Mouse (Mus musculus) hindbrain, embryonic 12.5 days (tissue): ENCODE data around the gene St6galnac5. TPM values are rescaled to one million over a fixed set of nuclear protein-coding genes. Genes with fewer than 3 reads are reported as not detected.

Experiments
- ATAC-seq: fragments of 200-750 bp; cut with Nextera tagmentation; 2 replicates; pipeline ENCODE4 v1.8.0; 2017; ENCODE audit warnings: moderate TSS enrichment; ENCODE audit not compliant: low FRiP score
- H3K27ac ChIP-seq: fragments of 300-500 bp; sonication (generic); 2 replicates; pipeline ENCODE4 v1.5.1; 2016; ENCODE audit warnings: mild to moderate bottlenecking
- H3K27me3 ChIP-seq: fragments of 300-500 bp; sonication (generic); 2 replicates; pipeline ENCODE4 v1.6.1; 2016; ENCODE audit warnings: mild to moderate bottlenecking
- H3K36me3 ChIP-seq: fragments of 300-500 bp; sonication (generic); 2 replicates; pipeline ENCODE4 v1.6.1; 2016; ENCODE audit warnings: mild to moderate bottlenecking
- H3K4me1 ChIP-seq: fragments of 300-500 bp; sonication (generic); 2 replicates; pipeline ENCODE4 v1.6.1; 2016
- H3K4me2 ChIP-seq: fragments of 300-500 bp; sonication (generic); replicated peaks from 2 replicates; pipeline ENCODE4 v1.6.1; 2016; ENCODE audit warnings: mild to moderate bottlenecking
- H3K4me3 ChIP-seq: fragments of 300-500 bp; sonication (generic); 2 replicates; pipeline ENCODE4 v1.5.1; 2016; ENCODE audit warnings: mild to moderate bottlenecking
- H3K9ac ChIP-seq: fragments of 300-500 bp; sonication (generic); 2 replicates; pipeline ENCODE4 v1.6.1; 2016; ENCODE audit warnings: mild to moderate bottlenecking, moderate library complexity
- H3K9me3 ChIP-seq: fragments of 300-500 bp; sonication (generic); replicated peaks from 2 replicates; pipeline ENCODE4 v1.6.1; 2016; ENCODE audit warnings: mild to moderate bottlenecking
- WGBS: fragments of 180-500 bp; shearing (Covaris S2); methylation state at CpG from one replicate; pipeline ENCODE4 v1.1.7; 2016; 5-methylcytosine and 5-hydroxymethylcytosine counted together
- polyA plus RNA-seq: library from polyadenylated mRNA; unstranded; fragments of >200 nt; fragmentation: Nextera tagmentation; extraction: Ambion mirVana; gene quantifications from 2 replicates; pipeline ENCODE4 v1.2.1, GENCODE M21; 2016

Gene St6galnac5
- polyA plus RNA-seq, 1 experiment from 2014 or later: 8.4 TPM

DNA sequence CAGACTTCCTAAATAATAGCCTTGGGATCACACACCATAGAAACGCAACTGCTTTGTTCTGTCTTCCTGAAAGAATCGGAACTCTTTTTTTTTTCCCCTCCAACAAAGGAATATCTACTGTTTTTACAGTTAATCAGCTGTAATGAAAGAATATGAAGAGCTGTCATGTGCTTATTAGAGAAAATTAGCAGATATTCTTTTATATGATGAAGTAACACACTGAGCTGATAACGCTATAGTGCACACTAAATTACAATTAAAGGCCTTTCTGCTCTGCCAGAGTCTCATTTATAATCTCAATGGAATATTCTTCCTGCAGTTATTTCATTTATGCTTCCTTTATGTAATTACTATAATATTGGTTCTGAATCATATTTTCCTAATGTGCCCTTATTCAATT is 139.4 kb downstream of the St6galnac5 start:
- no peak overlapping the region for H3K4me3 ChIP-seq
- H3K4me1 ChIP-seq: peaks cover 16% of the 10 kb centered on the region; the same call in 1 of the 2 replicates
- H3K9me3 ChIP-seq: no peaks in the 10 kb centered on the region
- no peak for ATAC-seq
- no peaks in the 10 kb centered on the region for H3K36me3 ChIP-seq
- no peak overlapping the region for H3K27ac ChIP-seq
- H3K27me3 ChIP-seq: no peaks in the 10 kb centered on the region
- WGBS: 76% methylated on average over 3 of the region's 3 CpGs
- H3K9ac ChIP-seq: no peak overlapping the region
- H3K4me2 ChIP-seq: no peak overlapping the region

DNA sequence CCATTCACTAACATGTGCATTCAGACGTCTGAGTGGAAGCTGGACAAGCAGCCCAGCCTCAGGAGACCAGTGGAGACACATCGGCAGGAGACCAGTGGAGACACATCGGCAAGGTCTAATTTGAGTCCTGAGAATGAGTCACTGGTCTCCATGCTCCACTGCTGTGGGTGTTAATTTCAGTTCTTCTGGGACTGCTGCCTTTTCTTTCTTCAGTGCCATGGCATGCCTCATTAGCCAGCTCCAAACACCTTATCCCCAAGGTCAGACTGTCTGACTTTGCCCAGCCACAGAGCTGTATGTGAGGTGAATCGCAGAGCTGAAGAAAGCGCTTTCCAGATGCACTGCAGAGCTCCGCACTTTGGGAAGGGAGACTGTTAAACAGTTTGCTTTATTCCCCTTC is 140.8 kb downstream of the St6galnac5 start:
- Histone ChIP-seq H3K27me3 (no peaks in the 10 kb centered on the region), H3K36me3 (no peaks in the 10 kb centered on the region), H3K4me2 (no peak overlapping the region), H3K27ac (no peak overlapping the region), H3K4me3 (no peak overlapping the region), H3K9ac (no peak overlapping the region), H3K4me1 (peaks cover 16% of the 10 kb centered on the region; the same call in 1 of the 2 replicates), H3K9me3 (no peaks in the 10 kb centered on the region)
- no peak for ATAC-seq
- 75% methylated on average over 6 of the region's 6 CpGs for WGBS

DNA sequence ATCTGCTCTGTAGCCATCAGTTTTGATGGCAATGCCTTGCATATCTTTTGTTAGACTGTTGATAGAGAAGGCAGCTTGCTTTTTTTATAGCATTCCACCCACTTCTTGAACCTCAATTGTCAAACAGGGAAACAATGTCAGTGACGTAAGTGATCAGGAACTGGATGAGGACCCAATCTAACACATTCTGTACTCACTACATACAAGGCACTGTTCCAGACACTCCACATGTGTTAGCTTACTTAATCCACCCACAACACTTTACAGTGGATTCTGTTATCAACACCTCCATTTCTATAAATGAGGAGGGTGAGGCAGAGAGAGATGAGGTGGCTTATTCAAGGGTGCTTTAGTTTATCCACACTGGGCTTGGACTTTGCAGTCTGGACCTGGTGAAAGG is 144.1 kb downstream of the St6galnac5 start:
- no peaks in the 10 kb centered on the region for H3K27me3 ChIP-seq
- H3K36me3 ChIP-seq: no peaks in the 10 kb centered on the region
- H3K9ac ChIP-seq: no peak overlapping the region
- H3K27ac ChIP-seq: no peak overlapping the region
- peaks cover 3% of the 10 kb centered on the region; the same call in 1 of the 2 replicates for H3K9me3 ChIP-seq
- WGBS: 83% methylated on average over 1 of the region's 1 CpGs
- peaks cover 14% of the 10 kb centered on the region; the same call in 1 of the 2 replicates for H3K4me1 ChIP-seq
- no peak overlapping the region for H3K4me3 ChIP-seq
- no peak for ATAC-seq
- no peak overlapping the region for H3K4me2 ChIP-seq

DNA sequence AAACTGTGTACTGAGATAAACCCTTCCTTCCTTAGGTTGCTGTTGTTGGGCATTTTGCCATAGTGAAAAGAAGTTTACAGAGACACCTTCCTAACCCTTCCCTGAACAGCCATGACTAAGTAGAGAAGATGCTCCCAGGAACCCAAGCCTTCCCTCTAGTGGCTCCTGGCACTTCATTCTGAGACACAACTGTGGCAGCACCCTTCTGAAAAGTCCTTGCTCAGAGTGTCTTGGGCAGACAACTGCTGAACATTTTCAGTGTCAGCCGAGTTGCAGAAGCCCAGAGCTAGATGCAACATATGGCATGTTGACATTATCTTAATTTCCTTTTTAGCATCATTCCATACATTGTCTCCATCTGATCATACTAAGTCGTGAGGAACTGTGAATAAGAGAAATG is 144.6 kb downstream of the St6galnac5 start:
- WGBS: 69% methylated on average over 2 of the region's 2 CpGs
- ATAC-seq: no peak
- H3K4me3 ChIP-seq: no peak overlapping the region

DNA sequence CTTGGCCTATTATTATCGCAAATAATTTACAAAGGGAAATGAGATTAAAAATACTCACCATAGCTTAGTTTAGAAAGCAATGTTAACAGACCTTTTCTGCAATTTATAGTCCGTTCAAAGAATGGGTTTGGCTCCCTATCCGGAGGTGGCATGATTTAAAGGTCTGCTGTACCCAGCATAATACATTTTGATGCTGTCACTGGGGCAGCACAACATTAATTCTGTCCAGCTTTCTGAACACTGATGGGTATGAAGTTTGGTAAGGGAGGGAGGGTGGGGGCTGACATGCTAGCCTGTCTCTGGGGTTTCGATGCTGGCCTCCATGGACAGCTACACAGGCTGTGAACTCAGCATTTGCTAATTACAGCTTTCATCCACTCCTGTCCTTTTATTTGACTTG is 149.6 kb downstream of the St6galnac5 start:
- H3K27me3 ChIP-seq: no peaks in the 10 kb centered on the region
- peaks cover 13% of the 10 kb centered on the region; the same call in 1 of the 2 replicates for H3K4me1 ChIP-seq
- H3K4me3 ChIP-seq: no peak overlapping the region
- no peak overlapping the region for H3K4me2 ChIP-seq
- no peaks in the 10 kb centered on the region for H3K36me3 ChIP-seq
- 84% methylated on average over 4 of the region's 4 CpGs for WGBS
- no peak overlapping the region for H3K27ac ChIP-seq
- no peak overlapping the region for H3K9ac ChIP-seq
- ATAC-seq: no peak
- H3K9me3 ChIP-seq: peaks cover 3% of the 10 kb centered on the region; the same call in 1 of the 2 replicates

More for the DNA sequence above, 144.6 kb downstream of the St6galnac5 start:
- no peak overlapping the region for H3K27ac ChIP-seq
- no peaks in the 10 kb centered on the region for H3K27me3 ChIP-seq
- H3K4me1 ChIP-seq: peaks cover 14% of the 10 kb centered on the region; the same call in 1 of the 2 replicates
- no peak overlapping the region for H3K4me2 ChIP-seq
- H3K9me3 ChIP-seq: peaks cover 3% of the 10 kb centered on the region; the same call in 1 of the 2 replicates
- no peak overlapping the region for H3K9ac ChIP-seq
- H3K36me3 ChIP-seq: no peaks in the 10 kb centered on the region

DNA sequence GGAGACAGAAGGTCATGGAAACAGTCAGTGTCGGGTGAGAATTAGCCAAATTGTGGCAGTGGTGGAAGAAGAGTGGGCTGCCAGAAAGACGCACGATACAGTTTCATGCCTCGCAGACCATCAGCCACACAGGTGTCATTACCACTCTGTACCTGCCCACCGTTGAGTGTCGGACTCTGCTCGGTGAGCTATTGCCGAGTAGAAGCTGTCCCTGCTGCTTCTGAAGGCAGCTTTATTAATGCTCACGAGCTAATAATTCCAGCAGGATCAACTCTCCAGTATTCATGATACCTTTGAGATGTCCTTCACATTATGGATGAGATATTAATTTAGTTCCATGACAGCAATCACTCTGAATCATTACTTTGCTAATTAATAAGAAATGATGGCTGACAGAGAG is 150.1 kb downstream of the St6galnac5 start:
- no peaks in the 10 kb centered on the region for H3K27me3 ChIP-seq
- ATAC-seq: no peak
- H3K4me2 ChIP-seq: no peak overlapping the region
- H3K4me3 ChIP-seq: no peak overlapping the region
- peaks cover 3% of the 10 kb centered on the region; the same call in 1 of the 2 replicates for H3K9me3 ChIP-seq
- H3K4me1 ChIP-seq: peaks cover 13% of the 10 kb centered on the region; the same call in 1 of the 2 replicates
- H3K36me3 ChIP-seq: no peaks in the 10 kb centered on the region
- WGBS: 80% methylated on average over 9 of the region's 9 CpGs
- no peak overlapping the region for H3K9ac ChIP-seq
- no peak overlapping the region for H3K27ac ChIP-seq

DNA sequence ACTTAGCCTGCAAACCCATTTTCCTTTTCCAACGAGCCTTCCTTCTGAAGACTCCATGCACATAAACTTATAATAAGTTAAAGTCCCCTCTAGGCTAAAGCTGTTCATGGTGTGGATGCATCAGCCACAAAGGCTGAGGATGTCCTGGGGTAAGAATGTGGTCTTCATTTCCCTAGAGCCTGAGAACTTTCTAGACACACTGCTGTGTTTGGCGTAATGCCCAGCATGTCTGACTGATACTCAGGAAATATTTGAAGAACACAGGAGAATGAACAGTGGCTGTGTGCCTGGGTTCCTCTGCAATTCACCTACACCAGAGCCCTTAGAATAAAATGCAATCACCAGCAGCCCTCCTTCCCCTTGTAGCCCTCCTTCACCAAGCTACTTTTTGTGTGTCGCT is 150.7 kb downstream of the St6galnac5 start:
- no peaks in the 10 kb centered on the region for H3K36me3 ChIP-seq
- H3K27ac ChIP-seq: no peak overlapping the region
- H3K9me3 ChIP-seq: peaks cover 3% of the 10 kb centered on the region; the same call in 1 of the 2 replicates
- WGBS: 76% methylated on average over 3 of the region's 3 CpGs
- H3K4me3 ChIP-seq: no peak overlapping the region
- peaks cover 13% of the 10 kb centered on the region; the same call in 1 of the 2 replicates for H3K4me1 ChIP-seq
- no peak for ATAC-seq
- no peaks in the 10 kb centered on the region for H3K27me3 ChIP-seq
- H3K9ac ChIP-seq: no peak overlapping the region
- no peak overlapping the region for H3K4me2 ChIP-seq

DNA sequence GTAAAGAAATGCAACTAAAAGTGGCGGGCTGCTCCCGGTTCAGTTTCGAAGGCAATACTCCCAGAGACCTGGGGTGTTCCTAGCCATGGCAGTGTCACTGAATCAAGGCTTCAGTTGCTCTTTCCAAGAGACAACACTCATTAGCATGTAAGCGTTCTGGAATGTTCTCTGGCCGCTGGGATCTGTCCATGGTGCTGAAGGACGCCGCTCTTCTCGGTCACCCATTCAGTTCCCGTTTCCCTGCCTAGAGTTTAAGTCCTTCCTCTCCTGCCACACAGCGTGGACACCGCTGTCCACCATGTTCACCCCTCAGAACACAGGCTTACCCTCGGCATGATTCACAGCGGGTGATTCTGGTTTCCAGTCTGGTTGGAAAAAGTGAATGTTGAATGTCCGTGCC is 160.8 kb downstream of the St6galnac5 start:
- Histone ChIP-seq H3K36me3 (no peaks in the 10 kb centered on the region), H3K4me1 (no peaks in the 10 kb centered on the region), H3K4me3 (no peak overlapping the region), H3K9me3 (no peaks in the 10 kb centered on the region), H3K27ac (no peak overlapping the region), H3K9ac (no peak overlapping the region), H3K4me2 (no peak overlapping the region), H3K27me3 (no peaks in the 10 kb centered on the region)
- no peak for ATAC-seq
- WGBS: 70% methylated on average over 14 of the region's 14 CpGs

DNA sequence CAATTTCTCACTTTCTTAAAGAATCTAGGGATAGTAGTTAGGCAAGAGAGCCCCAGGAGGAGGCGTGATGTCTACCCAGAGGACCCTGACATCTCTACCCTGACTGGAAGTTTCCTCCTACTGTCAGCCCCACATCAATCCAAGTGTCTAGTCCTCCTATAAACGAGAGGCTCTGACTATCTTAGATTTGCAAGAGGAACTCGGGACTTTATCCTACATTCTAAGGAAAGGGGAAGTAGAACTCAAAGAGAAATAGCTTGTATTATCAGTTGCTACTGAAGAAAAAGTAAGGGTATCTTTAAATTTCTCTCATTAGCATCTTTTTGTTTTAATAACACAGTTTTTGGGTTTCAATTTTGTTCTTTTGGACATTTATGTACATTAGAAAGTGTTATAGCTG is 161.6 kb downstream of the St6galnac5 start:
- no peak overlapping the region for H3K4me2 ChIP-seq
- H3K9me3 ChIP-seq: no peaks in the 10 kb centered on the region
- H3K9ac ChIP-seq: no peak overlapping the region
- whole genome bisulfite sequencing: 80% methylated on average over 3 of the region's 3 CpGs
- no peak for ATAC-seq
- no peak overlapping the region for H3K4me3 ChIP-seq
- H3K27me3 ChIP-seq: no peaks in the 10 kb centered on the region
- H3K4me1 ChIP-seq: no peaks in the 10 kb centered on the region
- H3K27ac ChIP-seq: no peak overlapping the region
- H3K36me3 ChIP-seq: no peaks in the 10 kb centered on the region

DNA sequence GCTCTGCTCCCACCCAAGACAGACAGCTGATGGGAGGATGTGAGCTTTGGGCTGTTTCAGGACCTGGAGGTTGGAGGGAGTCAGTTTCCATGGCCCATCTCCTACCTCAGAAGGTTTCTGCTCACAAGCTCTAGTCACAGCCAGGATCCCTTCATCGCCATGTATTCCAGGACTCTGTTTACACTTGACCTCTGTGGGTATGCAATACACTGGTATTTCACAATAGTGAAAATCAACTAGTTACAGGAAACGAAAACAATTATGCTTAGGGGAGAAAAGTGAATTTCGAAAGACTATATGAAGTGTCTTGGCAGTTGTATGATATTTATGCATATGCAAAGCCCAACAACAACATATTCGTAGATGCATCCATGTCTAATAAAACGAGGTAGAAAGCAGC is 166.9 kb downstream of the St6galnac5 start:
- no peaks in the 10 kb centered on the region for H3K9me3 ChIP-seq
- H3K4me3 ChIP-seq: no peak overlapping the region
- ATAC-seq: no peak
- H3K36me3 ChIP-seq: no peaks in the 10 kb centered on the region
- no peak overlapping the region for H3K4me2 ChIP-seq
- no peak overlapping the region for H3K9ac ChIP-seq
- 86% methylated on average over 5 of the region's 5 CpGs for WGBS
- no peaks in the 10 kb centered on the region for H3K27me3 ChIP-seq
- H3K27ac ChIP-seq: no peak overlapping the region
- H3K4me1 ChIP-seq: no peaks in the 10 kb centered on the region

DNA sequence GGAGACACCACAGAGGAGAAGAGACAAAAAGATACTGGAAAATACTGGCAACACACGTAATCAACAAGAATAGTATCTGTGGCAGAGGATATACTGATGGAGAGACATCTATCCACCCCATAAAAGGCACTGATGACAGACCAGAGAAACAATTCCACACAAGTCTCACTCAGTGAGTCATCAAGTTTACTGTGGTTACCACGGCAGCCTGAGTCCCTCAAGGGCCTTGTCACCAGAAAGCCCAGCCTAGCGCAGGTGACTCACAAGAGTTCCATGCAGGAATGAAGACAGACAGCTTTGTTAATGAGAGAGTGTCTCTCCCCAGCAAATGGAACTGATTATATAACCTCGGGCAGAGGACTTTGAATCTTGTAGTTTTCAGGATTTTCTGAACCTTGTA is 168.1 kb downstream of the St6galnac5 start:
- Histone ChIP-seq H3K4me1 (no peaks in the 10 kb centered on the region), H3K9ac (no peak overlapping the region), H3K27me3 (no peaks in the 10 kb centered on the region), H3K4me3 (no peak overlapping the region), H3K9me3 (no peaks in the 10 kb centered on the region), H3K4me2 (no peak overlapping the region), H3K27ac (no peak overlapping the region), H3K36me3 (no peaks in the 10 kb centered on the region)
- no peak for ATAC-seq
- WGBS: 86% methylated on average over 4 of the region's 4 CpGs

DNA sequence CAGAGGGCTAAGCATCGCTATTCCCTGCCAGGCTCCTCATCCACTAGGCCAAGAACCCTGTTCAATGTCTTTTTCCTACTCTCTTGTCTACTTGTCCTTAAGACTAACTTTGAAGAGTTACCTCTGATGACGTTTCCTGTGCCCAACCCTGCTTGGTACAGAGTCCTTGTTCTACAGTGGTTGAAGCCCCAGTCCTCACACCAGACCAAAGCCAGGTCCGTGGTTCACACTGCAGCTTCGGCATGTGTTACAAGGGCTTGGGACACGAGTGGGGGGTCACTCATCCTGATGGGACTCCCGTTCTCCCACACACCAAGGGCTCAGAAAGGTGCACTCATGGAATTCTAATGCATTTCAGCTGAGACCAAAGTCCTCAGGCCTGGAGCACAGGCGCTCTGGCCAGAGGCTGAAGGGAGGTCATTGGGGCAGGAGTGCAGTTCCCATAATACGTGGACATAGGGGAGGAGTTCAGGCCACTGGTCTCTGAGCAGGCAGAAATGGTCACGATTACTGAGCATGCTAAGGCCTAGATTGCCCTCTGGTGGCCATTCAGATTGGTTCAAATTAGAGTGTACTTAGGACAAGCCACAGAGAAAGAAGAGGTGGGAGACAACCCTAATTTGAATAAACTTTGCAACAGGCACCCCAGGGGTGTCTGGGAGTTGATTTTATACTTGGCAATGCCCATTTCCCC is 182.2 kb downstream of the St6galnac5 start:
- H3K9me3 ChIP-seq: no peaks in the 10 kb centered on the region
- H3K27me3 ChIP-seq: no peaks in the 10 kb centered on the region
- ATAC-seq: no peak
- peaks cover 3% of the 10 kb centered on the region; the same call in 1 of the 2 replicates for H3K4me1 ChIP-seq
- H3K4me3 ChIP-seq: no peak overlapping the region
- H3K36me3 ChIP-seq: no peaks in the 10 kb centered on the region
- WGBS: 81% methylated on average over 9 of the region's 9 CpGs
- H3K4me2 ChIP-seq: no peak overlapping the region
- no peak overlapping the region for H3K27ac ChIP-seq
- H3K9ac ChIP-seq: no peak overlapping the region

DNA sequence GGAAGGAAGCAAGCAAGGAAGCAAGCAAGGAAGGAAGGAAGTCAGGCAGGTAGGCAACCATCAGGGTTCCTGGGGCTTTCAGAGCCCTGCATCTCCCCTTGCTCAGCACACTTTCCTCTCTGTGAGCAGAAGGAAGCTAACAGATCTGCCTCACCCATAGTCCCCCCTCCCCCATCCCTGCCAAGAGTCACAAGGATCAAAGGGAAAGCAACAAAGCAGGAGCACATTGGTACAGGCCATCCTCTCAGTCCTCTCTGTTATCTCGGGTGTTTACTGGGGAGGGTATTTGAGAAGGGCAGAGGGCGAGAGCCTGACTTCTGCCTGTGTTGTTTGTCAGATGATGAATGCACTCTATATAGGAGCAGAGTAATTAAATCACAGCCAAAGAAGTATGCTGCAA is 184.7 kb downstream of the St6galnac5 start:
- WGBS: 23% methylated on average over 2 of the region's 2 CpGs
- Histone ChIP-seq H3K4me3 (no peak overlapping the region), H3K27me3 (no peaks in the 10 kb centered on the region), H3K27ac (no peak overlapping the region), H3K4me1 (peaks cover 3% of the 10 kb centered on the region; the same call in 1 of the 2 replicates), H3K9ac (no peak overlapping the region), H3K4me2 (no peak overlapping the region), H3K36me3 (no peaks in the 10 kb centered on the region), H3K9me3 (no peaks in the 10 kb centered on the region)
- ATAC-seq: no peak
